Comparison of ENCODE assay signal across 8 mouse cellular contexts in the genomic region with DNA sequence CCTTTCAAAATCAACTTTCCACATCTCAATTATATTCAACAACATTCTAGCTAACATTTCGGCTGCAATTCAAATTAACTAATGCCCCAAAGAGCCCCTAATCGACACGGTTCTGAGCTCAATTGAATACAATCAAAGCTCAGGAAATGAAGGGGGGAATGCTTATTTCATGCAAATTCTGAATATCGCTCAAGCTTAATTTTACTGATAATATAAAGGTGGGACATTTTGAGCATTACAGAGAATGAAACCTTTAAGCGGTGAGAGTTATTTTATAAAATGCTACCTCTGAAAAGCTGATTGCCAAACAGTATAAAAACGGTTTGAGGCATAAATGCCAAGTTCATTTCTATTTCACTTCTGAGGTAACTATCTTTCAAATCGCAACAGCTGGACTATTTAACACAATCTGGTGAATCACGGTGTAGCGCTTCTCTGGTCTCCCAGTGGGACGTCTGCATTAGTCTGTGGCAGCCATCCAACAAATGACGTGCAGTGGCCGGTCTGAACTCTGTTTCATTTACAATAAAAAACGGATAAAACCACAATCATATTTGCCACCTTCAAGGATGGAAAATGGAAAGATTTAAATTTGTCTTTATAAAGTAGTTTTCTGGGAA. TPM values are rescaled to one million over a fixed set of nuclear protein-coding genes. Genes with fewer than 3 reads are reported as not detected.
DNase-seq lines count a peak whose midpoint lies in the region; ATAC-seq and TF ChIP-seq lines count a peak whose summit lies in the region.

No protein-coding gene starts in this region.

- peak overlapping the region; percentile 74; the same call in 1 of the 2 replicates for H3K27ac ChIP-seq in liver, embryonic 13.5 days
- H3K27ac ChIP-seq in heart, embryonic 11.5 days (ENCODE audit: low read depth, low read length) = no peak overlapping the region
- H3K27ac ChIP-seq in midbrain, embryonic 16.5 days (ENCODE audit: low read length) = no peak overlapping the region

- H3K9me3 ChIP-seq in liver, embryonic 13.5 days (replicated peaks) = no peaks in the 10 kb centered on the region
- no peaks in the 10 kb centered on the region for H3K9me3 ChIP-seq in heart, embryonic 11.5 days (replicated peaks; ENCODE audit: control insufficient read depth, low read length)
- H3K9me3 ChIP-seq in midbrain, embryonic 16.5 days (replicated peaks; ENCODE audit: control insufficient read depth, low read length, poor library complexity, severe bottlenecking) = no peaks in the 10 kb centered on the region

- no peaks in the 10 kb centered on the region for H3K36me3 ChIP-seq in liver, embryonic 13.5 days
- no peaks in the 10 kb centered on the region for H3K36me3 ChIP-seq in heart, embryonic 11.5 days (ENCODE audit: control insufficient read depth, insufficient read depth, low read length)
- 0 out of 2 replicates have a peak, but pooled peaks cover 6% of the 10 kb centered on the region for H3K36me3 ChIP-seq in midbrain, embryonic 16.5 days (ENCODE audit: control insufficient read depth, insufficient read depth, low read length)

- no peak overlapping the region for H3K4me3 ChIP-seq in liver, embryonic 13.5 days (replicated peaks)
- no peak overlapping the region for H3K4me3 ChIP-seq in heart, embryonic 11.5 days (ENCODE audit: low read depth, low read length)
- H3K4me3 ChIP-seq in midbrain, embryonic 16.5 days (ENCODE audit: low read depth, low read length) = no peak overlapping the region

- ATAC-seq in liver, embryonic 13.5 days (ENCODE audit: low read depth) = no peak
- no peak for ATAC-seq in heart, embryonic 11.5 days (replicated peaks; ENCODE audit: insufficient number of reproducible peaks, low FRiP score, low TSS enrichment)
- no peak for ATAC-seq in midbrain, embryonic 16.5 days

- DNase-seq in cerebellum, adult 18-20 months = peak; percentile 33 to 41
- DNase-seq in cerebellum, adult 9-11 months = no peak
- no peak for DNase-seq in liver, embryonic 13.5 days
- no peak for DNase-seq in liver
- peak; percentile 84 for DNase-seq in brain, embryonic 14.5 days (ENCODE audit: low read depth)
- no peak for DNase-seq in spleen, adult 12 weeks (ENCODE audit: low spot score)

- H3K4me1 ChIP-seq in liver, embryonic 13.5 days (replicated peaks) = peaks cover 25% of the 10 kb centered on the region
- H3K4me1 ChIP-seq in heart, embryonic 11.5 days (ENCODE audit: control insufficient read depth, insufficient read depth, low read length) = no peaks in the 10 kb centered on the region
- peaks cover 16% of the 10 kb centered on the region for H3K4me1 ChIP-seq in midbrain, embryonic 16.5 days (ENCODE audit: control insufficient read depth, insufficient read depth, low read length)

- H3K9ac ChIP-seq in liver, embryonic 13.5 days = 0 out of 2 replicates have a peak overlapping the region, but pooled peaks have one; percentile 41
- no peak overlapping the region for H3K9ac ChIP-seq in heart, embryonic 11.5 days (ENCODE audit: low read depth, low read length)
- no peak overlapping the region for H3K9ac ChIP-seq in midbrain, embryonic 16.5 days (ENCODE audit: low read depth, low read length)

- 0 out of 2 replicates have a peak, but pooled peaks cover 12% of the 10 kb centered on the region for H3K27me3 ChIP-seq in liver, embryonic 13.5 days
- peaks cover 2% of the 10 kb centered on the region; the same call in 1 of the 2 replicates for H3K27me3 ChIP-seq in heart, embryonic 11.5 days (ENCODE audit: control insufficient read depth, insufficient read depth, low read length)
- peaks cover 46% of the 10 kb centered on the region for H3K27me3 ChIP-seq in midbrain, embryonic 16.5 days (ENCODE audit: control insufficient read depth, insufficient read depth, low read depth, low read length)

- 62% methylated on average over 13 of the region's 13 CpGs for WGBS in liver, embryonic 13.5 days (ENCODE audit: insufficient replicate concordance)
- WGBS in heart, embryonic 11.5 days (ENCODE audit: insufficient replicate concordance) = 55% methylated on average over 13 of the region's 13 CpGs
- 14% methylated on average over 13 of the region's 13 CpGs for WGBS in midbrain, embryonic 16.5 days

- no peak for TF ChIP-seq CTCF in brain, embryonic 14.5 days (IDR thresholded peaks at IDR 0.05; ENCODE audit: borderline replicate concordance, extremely low read depth, insufficient read depth, insufficient read length)

- H3K4me2 ChIP-seq in liver, embryonic 13.5 days = peak overlapping the region; percentile 57
- peak overlapping the region; percentile 10; the same call in 1 of the 2 replicates for H3K4me2 ChIP-seq in heart, embryonic 11.5 days
- H3K4me2 ChIP-seq in midbrain, embryonic 16.5 days (ENCODE audit: low read length) = peak overlapping the region; percentile 7

- TF ChIP-seq POLR2A in brain, embryonic 14.5 days (IDR thresholded peaks at IDR 0.05; ENCODE audit: borderline replicate concordance, extremely low read depth, insufficient read depth, insufficient read length, poor library complexity, severe bottlenecking) = no peak

RNA-seq across cellular contexts. Expression of a gene that starts 36.1 kb away (rescaled TPM):
- 0.46 and 0.53 TPM in 2 replicates for polyA plus RNA-seq in liver, embryonic 13.5 days (2015; fragmentation: Nextera tagmentation; extraction: Ambion mirVana)
- polyA plus RNA-seq in brain, embryonic 14.5 days (2012; rRNA removed) = 46.8 and 64.6 TPM in 2 replicates
- polyA plus RNA-seq in heart, embryonic 11.5 days (2014; fragmentation: Nextera tagmentation; extraction: Ambion mirVana) = 4.0 and 4.6 TPM in 2 replicates
- polyA plus RNA-seq in midbrain, embryonic 16.5 days (2015; fragmentation: Nextera tagmentation; extraction: Ambion mirVana) = 50.6 and 57.9 TPM in 2 replicates

RNA-seq across cellular contexts. Expression of a gene that starts 36.3 kb away (rescaled TPM):
- 0.06 and 0.08 TPM in 2 replicates for polyA plus RNA-seq in liver, embryonic 13.5 days (2015; fragmentation: Nextera tagmentation; extraction: Ambion mirVana)
- 1.5 and 1.6 TPM in 2 replicates for polyA plus RNA-seq in brain, embryonic 14.5 days (2012; rRNA removed)
- polyA plus RNA-seq in heart, embryonic 11.5 days (2014; fragmentation: Nextera tagmentation; extraction: Ambion mirVana) = 0.35 and 0.42 TPM in 2 replicates
- polyA plus RNA-seq in midbrain, embryonic 16.5 days (2015; fragmentation: Nextera tagmentation; extraction: Ambion mirVana) = 1.9 and 2.2 TPM in 2 replicates

Comparison
In these comparisons a context has a peak if more than half of its experiments do, and no peak if none do; other contexts are left out.
1. DNase-seq: peak in cerebellum, adult 18-20 months (2 of 2) and brain, embryonic 14.5 days (single experiment); none in cerebellum, adult 9-11 months (single experiment), liver, embryonic 13.5 days (single experiment), liver (single experiment) and spleen, adult 12 weeks (single experiment).
2. H3K4me2 ChIP-seq: peak in every context shown above with its lines; median percentile 57 in liver, embryonic 13.5 days; 10 in heart, embryonic 11.5 days; 7 in midbrain, embryonic 16.5 days.